Mouse (Mus musculus): ENCODE data around the gene Opn4. TPM values are rescaled to one million over a fixed set of nuclear protein-coding genes. Genes with fewer than 3 reads are reported as not detected.

The Opn4 gene
- total RNA-seq, 2 experiments from 2014 or later: not detected

DNA sequence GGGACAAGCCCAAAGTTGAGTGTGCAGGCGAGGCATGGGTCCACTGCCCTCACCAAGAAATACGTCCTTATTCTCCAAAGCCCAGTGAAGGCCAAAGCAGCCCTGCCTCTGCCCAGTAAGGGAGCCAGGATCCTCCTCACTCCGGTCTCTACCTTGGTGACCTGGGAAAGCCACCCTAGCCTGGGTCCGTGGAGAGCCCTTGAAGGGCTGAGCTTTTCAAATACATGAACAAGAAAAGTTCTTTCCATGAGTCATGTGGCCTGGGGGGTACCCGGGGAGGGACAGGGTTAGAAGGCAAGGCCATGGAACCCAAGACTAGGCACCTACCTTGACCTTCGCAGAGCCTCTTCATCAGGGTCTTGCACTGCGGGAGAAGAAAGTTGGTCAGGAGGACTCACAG lies 33.4 kb downstream of the Opn4 start:
- DNase-seq (ENCODE audit: low spot score in 2 of 2): no peak

- no peak for DNase-seq (ENCODE audit: low spot score in 2 of 2)
These were observed 34.2 kb downstream of the Opn4 start for GRCm38 (mm10) chr14:34565711-34566110.

- no peak for DNase-seq (ENCODE audit: low spot score in 2 of 2)
These were observed 35.3 kb downstream of the Opn4 start for GRCm38 (mm10) chr14:34564646-34565045.

DNA sequence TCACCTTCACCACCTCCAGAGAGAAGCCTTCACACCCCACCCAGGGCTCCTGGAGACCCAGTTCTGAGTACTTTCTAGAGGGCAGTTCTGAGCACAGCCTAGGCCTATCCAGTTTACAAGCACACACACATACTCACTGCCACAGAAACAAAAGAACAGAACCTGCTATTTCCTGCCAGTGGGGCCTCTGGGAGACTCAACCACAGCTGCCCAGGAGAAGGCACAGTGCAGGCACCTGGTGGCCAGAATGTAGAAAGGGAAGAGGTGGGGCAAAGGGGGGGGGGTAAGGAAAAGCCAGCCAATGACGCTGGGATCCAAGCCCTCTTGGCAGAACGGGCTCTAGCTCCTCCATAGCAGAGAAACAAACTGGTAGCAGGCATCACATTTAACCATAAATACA lies 37.5 kb downstream of the Opn4 start:
- no peak for DNase-seq (ENCODE audit: low spot score in 2 of 2)

GRCm38 (mm10) chr14:34561647-34562046 lies 38.3 kb downstream of the Opn4 start:
- no peak for DNase-seq (ENCODE audit: low spot score in 2 of 2)

DNA sequence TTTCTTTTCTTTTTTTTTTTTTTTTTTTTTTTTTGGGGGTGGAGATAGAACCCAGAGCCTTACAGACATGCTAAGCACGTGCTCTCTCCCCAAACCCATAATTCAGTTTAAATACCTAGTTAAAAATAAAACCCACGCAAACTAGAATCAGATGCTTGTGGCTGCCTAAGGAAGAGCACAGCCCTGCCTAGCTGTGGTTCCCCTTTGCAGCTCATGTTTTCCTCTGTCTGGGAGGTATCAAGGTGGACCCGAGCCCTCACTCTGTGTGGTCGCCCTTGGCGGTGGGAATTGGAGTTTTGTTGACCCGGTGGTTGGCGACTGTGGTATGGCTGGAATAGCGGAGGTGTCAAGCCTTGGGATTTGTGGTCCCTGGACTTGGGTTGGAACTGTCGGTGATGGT lies 41.0 kb downstream of the Opn4 start:
- no peak for DNase-seq (ENCODE audit: low spot score in 2 of 2)

DNA sequence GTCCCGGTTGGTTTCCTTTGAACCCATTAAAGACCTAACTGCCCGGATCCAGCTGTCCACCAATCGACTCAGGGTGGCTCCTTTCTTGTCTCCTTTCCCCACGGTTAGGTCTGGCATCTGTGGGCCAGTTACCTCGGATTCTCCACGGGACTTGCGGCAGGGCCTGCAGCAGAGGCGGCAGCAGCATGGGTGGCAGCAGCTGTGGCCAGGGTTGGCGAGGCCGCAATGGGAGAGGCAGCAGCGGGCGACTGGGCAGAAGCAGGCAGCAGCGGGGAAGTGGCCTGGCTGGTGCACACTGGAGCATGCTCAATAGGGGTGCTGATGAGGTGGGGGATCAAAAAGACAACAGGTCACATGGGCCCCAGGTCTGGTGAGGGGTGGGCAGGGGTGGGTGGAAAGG lies 44.7 kb downstream of the Opn4 start:
- DNase-seq (ENCODE audit: low spot score in 2 of 2): no peak

DNA sequence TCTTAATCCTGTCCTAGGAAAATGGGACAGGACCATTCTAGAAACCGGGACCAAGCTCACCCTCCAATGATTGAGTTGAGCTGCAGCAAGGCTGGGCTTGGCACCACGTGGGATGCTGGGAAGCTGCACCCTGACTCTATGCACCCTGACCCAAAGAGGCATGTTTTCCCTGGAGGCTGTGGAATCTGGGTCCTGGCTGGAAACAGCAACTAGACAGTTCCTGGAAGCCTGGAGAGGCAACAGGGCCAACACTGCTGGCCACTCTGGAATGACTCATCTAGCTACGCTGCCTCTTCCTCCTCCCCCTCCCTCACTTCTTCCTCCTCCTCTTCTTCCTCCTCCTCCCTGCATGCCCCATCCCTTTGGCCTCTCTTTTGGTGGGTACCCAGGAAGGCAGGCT lies 45.9 kb downstream of the Opn4 start:
- DNase-seq (ENCODE audit: low spot score in 2 of 2): no peak

DNA sequence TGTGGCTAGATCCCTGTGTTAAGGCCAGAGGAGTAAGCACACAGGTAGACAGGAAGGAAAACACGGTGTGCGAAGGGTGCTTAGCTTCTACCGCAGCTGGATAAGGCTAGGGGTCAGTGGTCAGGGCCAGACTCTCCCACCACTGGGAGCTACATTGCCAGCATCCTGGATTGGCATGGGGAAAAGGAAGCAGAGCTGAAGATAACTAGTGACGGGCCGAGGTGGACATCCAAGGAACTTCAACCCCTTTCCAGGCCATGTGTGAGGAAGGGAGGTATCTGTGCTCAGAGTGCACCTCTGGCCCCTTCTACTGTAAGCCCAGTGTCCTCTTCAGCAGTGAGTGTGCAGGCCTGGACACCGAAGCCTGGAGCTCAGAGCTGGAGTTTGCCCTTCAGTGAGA lies 46.5 kb downstream of the Opn4 start:
- no peak for DNase-seq (ENCODE audit: low spot score in 2 of 2)

- no peak for DNase-seq (ENCODE audit: low spot score in 2 of 2)
These were observed 47.7 kb downstream of the Opn4 start for GRCm38 (mm10) chr14:34552226-34552625.

GRCm38 (mm10) chr14:34549004-34549671 lies 50.8 kb downstream of the Opn4 start:
- peak; percentile 78 to 82 for DNase-seq (ENCODE audit: low spot score in 2 of 2)

DNA sequence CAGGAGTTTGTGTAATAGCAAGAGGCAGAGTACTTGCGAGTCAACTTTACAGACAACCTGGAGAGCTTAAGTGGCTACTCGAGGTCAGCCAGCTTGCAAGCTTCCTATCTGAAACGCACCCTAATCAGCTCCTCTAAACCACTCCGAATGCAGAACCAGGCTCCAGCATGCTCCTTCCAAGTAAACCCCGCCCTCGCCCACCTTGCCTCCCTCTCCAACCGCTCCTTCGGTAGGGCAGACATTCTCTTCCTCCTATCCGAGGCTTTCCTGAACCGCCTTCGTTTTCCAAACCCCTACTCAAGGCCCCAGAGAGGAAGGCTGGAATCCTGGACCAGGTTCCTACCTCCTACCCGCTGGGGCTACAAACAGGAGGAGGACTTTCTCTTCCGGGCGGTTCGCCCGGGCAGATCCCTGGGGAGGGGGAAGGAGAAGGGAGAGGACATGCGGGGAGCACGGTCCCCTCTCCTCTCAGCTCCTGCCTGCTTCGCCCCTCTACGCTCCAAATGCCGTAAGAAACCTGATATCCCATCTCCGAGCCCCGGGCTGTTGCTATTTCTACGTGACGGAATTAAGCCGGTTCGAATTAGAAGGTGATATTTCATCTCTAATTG lies 51.4 kb downstream of the Opn4 start:
- DNase-seq (ENCODE audit: low spot score in 2 of 2): peak; percentile 41 to 56

DNA sequence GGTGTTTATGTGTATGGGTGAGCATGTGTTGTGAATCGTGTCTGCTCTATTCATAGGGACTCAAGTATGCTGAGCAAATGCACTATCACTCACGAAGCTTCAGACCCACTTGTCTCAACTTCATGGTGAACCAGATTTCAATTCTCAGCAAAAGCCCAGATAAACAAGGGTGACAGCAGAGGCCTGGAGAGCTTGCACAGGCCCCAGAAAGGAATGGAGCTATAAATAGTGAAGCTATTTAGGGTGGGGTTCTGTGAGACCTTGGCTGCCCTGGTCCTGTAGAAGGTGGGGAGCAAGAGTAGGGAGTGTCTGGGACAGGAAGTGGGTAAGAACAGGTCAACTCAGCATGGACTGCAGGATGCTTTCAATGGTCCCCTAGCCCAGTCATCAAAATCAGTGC lies 55.4 kb downstream of the Opn4 start:
- DNase-seq (ENCODE audit: low spot score in 2 of 2): no peak

DNA sequence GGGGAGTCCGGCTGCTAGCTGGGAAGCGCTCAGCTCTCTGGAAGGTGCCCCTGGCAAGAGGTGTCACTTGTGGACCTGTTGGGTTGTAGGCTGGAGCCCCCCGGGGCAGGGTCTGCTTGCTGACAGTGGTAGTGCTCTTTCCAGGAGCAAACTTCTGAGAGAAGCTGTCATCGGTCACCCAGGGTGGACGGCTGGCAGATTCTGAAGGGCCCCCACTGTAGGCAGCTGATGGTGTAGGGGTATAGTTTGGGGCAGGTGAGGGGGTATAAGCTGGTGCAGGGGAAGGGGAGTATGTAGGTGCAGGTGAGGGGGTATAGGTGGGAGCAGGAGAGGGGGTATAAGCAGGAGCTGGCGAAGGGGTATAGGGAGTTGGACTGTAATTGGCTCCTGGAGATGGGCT lies 55.9 kb downstream of the Opn4 start:
- DNase-seq (ENCODE audit: low spot score in 2 of 2): no peak

DNA sequence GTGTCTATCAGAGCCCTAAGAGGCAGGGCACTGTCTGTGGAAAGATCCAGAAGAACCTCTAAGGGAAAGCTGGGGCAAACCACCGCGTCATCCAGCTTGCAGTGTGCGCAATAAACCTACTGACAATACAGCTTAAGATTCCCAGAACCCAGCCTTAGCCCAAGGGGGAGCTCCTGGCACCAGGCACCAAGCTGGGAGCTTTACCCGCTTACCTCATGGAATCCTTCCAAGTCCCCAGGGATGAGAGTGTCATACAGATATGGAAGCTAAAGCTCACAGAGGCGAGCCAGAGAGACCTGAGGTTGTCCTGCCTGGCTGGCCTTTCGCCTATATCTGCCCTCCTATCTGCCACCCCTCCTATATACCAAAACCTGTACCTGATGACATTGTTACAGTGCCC lies 56.3 kb downstream of the Opn4 start:
- DNase-seq (ENCODE audit: low spot score in 2 of 2): no peak

DNA sequence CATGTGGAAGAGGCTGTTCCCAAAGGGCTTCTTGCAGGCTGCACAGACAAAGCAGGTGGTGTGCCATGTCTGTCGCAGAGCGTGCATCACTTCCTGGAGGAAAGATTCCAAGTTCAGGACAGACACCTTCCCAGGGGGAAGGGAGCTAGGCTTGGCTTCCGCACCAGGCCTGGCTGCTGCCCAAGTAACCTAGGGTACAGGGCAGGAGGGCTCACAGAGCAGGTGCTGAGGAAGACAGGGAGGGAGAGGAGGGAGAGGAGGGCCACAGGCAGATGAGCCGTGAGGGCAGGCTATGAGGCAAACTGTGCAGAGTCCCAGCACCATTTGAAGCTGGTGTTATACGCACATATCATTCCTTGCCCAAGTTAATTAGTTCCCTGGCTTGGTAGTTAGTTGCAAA lies 58.0 kb downstream of the Opn4 start:
- no peak for DNase-seq (ENCODE audit: low spot score in 2 of 2)

- DNase-seq (ENCODE audit: low spot score in 2 of 2): no peak
These were observed 59.2 kb downstream of the Opn4 start for GRCm38 (mm10) chr14:34540685-34541162.

Other genes with a start within 250 kb of the Opn4 start
- gene Fam25c, start 244.7 kb downstream of the Opn4 start, total RNA-seq (2021): not detected
- 100 to 1,000 TPM in 1 of 2 experiments, 10 to 100 TPM in 1; 16.6 to 229 TPM for gene Sncg, start 225.4 kb downstream of the Opn4 start, total RNA-seq (2021)
- gene Mmrn2, start 224.7 kb downstream of the Opn4 start, total RNA-seq (2021): 10 to 100 TPM; 24.0 to 28.0 TPM
- 10 to 100 TPM; 49.1 to 65.5 TPM for gene Bmpr1a, start 96.8 kb downstream of the Opn4 start, total RNA-seq (2021)
- gene 9230112D13Rik, start 77.3 kb downstream of the Opn4 start, total RNA-seq (2021): not detected
- 1 to 10 TPM in 1 of 2 experiments, under 1 TPM in 1; 0.46 to 2.6 TPM for gene Ldb3, start 11.5 kb downstream of the Opn4 start, total RNA-seq (2021)
- gene Wapl, start 73.8 kb upstream of the Opn4 start, total RNA-seq (2021): 10 to 100 TPM; 72.4 to 90.5 TPM
- gene Grid1, start 220.0 kb upstream of the Opn4 start, total RNA-seq (2021): 1 to 10 TPM in 1 of 2 experiments, under 1 TPM in 1; 0.80 to 1.1 TPM

Measured in adrenal gland, adult 18-20 months (tissue).